Mouse (Mus musculus) right cerebral cortex, postnatal 10 days (tissue): ENCODE data around the gene Siglecg.

Experiments used
- DNase-seq, 2 experiments: peaks; one replicate each; pipeline ENCODE4 v3.0.0; 2021; ENCODE audit warnings: low spot score in 2 of 2

Gene Siglecg

GRCm38 (mm10) chr7:43441071-43441470, 33.1 kb downstream of the Siglecg start:
- DNase-seq = no peak

DNA sequence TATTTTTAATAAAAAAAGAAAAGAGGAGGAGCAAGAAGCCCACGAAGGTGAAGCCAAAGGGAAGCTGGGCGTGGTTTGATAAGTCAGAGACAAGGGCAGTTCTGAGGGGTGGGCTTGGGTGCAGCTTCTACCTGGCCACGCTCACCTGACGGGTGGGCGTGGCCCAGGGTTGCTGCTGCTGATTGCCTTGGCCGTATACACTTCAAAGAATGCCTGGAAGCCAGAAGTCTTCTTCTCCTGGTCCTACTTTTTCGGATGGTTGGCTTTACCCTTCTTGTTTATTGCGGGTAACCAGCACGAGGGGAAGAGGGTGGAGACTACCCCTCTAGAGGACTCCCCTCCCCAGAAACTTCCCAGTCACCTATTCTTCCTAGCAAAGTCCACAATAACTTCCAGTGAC, 34.7 kb downstream of the Siglecg start:
- DNase-seq = no peak

GRCm38 (mm10) chr7:43443126-43443916, 35.3 kb downstream of the Siglecg start:
- peak; percentile 77 to 84 for DNase-seq

- DNase-seq = peak; percentile 97 to 98
These were observed 35.9 kb downstream of the Siglecg start, which contains the start of the genes Etfb and Gm45233 for GRCm38 (mm10) chr7:43443917-43444293. TSS of gene Etfb (plus strand) at chr7:43444083. TSS of gene Gm45233 (plus strand) at chr7:43444128.

DNA sequence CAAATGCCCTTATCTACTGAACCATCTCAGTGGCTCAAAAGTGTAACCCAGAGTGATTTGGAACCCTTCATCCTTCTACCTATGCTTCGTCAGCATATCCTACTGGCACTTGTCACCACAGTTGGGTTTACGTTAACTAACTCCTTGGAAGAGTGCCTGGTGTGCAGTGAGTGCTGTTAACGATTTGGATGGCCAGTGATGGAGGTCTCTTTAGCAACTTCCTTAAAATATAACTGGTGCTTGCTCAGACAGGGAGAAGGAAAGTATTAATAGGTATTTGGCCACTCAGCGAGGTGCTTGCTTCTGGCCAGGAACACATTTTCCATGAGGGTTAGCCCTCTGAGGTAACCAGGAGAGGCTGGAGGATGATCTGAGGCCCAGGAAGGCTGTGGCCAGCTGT, 39.8 kb downstream of the Siglecg start:
- DNase-seq = no peak

GRCm38 (mm10) chr7:43448246-43448645, 40.2 kb downstream of the Siglecg start:
- DNase-seq = no peak

GRCm38 (mm10) chr7:43449811-43450210, 41.8 kb downstream of the Siglecg start:
- DNase-seq = no peak

GRCm38 (mm10) chr7:43451726-43452125, 43.7 kb downstream of the Siglecg start:
- DNase-seq = no peak

DNA sequence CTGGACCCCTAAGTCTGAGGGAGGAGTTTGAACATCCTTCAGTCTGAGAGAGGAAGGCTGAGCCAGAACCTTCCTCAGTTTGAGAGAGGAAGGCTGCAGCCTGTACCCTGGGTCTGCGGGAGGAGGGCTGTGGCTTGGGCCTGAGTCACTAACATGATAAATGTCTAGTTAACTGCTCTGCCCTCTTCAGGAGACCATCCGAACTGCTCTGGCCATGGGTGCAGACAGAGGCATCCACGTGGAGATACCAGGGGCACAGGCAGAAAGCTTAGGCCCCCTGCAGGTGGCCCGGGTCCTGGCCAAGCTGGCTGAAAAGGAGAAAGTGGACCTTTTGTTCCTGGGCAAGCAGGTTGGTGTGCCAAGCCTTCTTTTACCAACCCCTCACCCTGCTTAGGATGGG, 44.6 kb downstream of the Siglecg start:
- DNase-seq = no peak

DNA sequence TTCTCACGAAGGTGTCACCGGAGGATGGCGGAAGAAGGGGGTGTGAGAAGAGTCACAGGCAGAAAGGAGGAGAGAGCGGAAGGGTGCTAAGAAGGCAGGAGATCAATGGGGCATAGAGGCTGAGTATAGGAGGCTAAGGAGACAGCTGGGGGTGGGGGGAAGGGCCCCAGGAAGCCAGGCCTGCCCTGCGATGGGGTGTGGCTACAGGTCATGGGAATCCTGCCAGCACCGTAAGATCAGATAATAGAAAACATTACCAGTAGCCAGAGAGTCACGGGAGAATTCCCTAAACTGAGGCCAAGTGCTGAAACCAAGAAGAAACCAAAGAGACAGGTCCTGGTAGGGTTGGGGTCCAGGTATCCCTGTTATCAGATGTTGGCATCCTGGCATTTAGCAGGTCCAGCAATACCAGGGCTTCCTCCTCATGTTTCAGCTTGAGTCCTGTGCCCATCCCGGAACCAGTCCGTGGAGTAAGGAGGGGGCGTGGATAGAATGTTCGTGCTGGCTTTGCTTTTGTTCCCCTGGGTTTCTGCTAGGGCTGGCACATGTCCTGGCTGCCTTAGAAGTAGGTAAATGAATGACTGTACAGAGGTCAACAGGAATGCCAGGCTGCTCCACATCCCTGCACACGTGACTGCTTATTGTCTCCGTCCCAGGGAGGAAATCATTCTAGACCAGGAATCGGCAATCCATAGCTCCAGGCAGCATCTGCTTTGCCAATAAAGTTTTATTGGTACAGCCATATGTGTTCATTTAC, 45.8 kb downstream of the Siglecg start:
- no peak for DNase-seq

DNA sequence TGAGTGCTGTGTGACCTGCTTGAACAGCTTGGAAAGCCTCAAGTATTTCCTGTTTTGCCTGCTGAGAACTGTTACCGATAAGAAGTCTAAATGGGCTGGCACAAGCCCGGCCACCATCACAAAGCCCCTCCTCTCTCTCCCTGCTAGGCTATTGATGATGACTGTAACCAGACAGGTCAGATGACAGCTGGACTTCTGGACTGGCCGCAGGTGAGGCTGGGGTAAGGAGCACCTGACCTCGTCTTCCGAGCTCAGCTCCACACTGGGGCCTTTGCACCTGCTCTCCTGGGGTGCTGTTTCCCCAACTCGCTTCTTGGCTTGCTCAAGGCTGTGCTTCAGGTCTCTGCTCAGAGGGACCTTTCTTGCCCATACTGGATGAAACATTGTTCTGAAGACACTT, 46.4 kb downstream of the Siglecg start:
- DNase-seq = no peak

GRCm38 (mm10) chr7:43462851-43463250, 54.8 kb downstream of the Siglecg start, which contains the start of gene Vsig10l:
TSS of gene Vsig10l (plus strand) at chr7:43463151.
- no peak for DNase-seq

DNA sequence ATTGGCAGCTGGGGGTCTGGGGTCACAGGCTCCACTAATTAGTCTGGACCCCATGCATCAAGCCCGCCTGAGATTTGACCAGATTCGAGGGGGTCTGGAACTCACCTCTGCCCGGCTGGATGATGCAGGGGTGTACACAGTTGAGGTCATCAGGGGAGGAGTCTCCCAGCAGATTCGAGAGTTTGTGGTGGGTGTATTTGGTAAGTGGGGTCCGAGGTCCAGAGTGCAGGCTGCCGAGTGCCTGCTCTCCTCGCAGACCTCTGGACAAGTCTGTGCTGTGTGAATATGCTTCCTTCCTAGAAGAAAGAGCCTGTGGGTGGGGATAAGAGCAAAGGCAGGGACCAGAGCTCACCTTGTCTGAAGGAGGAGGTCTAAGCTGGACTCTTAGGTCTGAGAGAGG, 56.0 kb downstream of the Siglecg start:
- no peak for DNase-seq

- DNase-seq = no peak
These were observed 56.9 kb downstream of the Siglecg start for GRCm38 (mm10) chr7:43464864-43465343.

- DNase-seq = peak; percentile 91 to 93
These were observed 57.5 kb downstream of the Siglecg start for GRCm38 (mm10) chr7:43465344-43466098.

DNA sequence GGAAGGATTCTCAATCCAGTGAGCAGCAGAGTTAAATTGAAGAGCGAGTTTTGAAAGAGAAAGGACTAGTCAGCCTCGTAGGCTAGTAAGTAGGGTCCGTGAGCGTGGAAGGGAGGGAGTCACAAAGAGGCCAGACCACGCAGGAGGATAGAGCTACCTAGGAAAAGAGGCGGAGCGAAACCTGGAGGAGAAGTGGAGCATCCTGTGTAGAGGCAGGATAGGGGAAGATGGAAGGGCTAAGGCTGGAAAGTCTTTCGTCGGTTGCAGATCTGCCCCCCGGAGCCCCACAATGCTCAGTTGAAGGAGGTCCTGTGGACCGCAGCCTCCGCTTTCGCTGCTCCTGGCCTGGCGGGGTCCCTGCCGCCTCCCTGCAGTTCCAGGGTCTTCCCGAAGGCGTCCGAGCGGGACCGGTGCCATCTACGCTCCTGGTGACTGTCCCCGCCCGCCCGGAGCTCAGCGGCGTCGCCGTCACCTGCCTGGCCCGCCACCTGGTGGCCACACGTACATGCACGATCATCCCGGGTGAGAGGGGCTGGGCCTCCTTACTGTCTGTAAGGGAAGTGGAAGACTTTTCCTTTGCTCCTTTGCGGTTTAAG, 58.2 kb downstream of the Siglecg start:
- DNase-seq = peak; percentile 86 to 87
